Mouse (Mus musculus) bone marrow, adult 2 months (tissue): ENCODE measurements around the gene Esrrg. TPM values are rescaled to one million over a fixed set of nuclear protein-coding genes. Genes with fewer than 3 reads are reported as not detected.

ENCODE experiments used
- H3K27ac ChIP-seq: fragments of 200-500 bp; 2 replicates; pipeline ENCODE4 v1.5.1; 2012; ENCODE audit warnings: low read depth, mild to moderate bottlenecking, control low read depth, inconsistent platforms, low read length; ENCODE audit not compliant: control insufficient read depth, poor library complexity, insufficient read depth
- H3K4me1 ChIP-seq: fragments of 200-500 bp; 2 replicates; pipeline ENCODE4 v1.6.1; 2011; ENCODE audit warnings: low read length; ENCODE audit not compliant: control insufficient read depth, insufficient read depth
- H3K4me3 ChIP-seq: fragments of 200-500 bp; replicated peaks from 2 replicates; pipeline ENCODE3; 2011; ENCODE audit warnings: mild to moderate bottlenecking, low read depth, low read length, control low read depth; ENCODE audit not compliant: control insufficient read depth
- CTCF ChIP-seq: fragments of 200-500 bp; IDR thresholded peaks from 2 replicates; pipeline ENCODE4 v1.5.1; 2011; ENCODE audit warnings: low read length, control low read depth; ENCODE audit not compliant: control insufficient read depth, insufficient read depth
- POLR2A ChIP-seq: fragments of 200-500 bp; IDR thresholded peaks from 2 replicates; pipeline ENCODE4 v1.6.1; 2011; ENCODE audit warnings: low read depth, mild to moderate bottlenecking, control low read depth, low read length, borderline replicate concordance; ENCODE audit not compliant: control insufficient read depth
- WGBS: fragments of 180-500 bp; shearing (Covaris S2); methylation state at CpG from one replicate; pipeline ENCODE4 v1.1.7; 2018; 5-methylcytosine and 5-hydroxymethylcytosine counted together
- polyA plus RNA-seq: library from polyadenylated mRNA; stranded (reverse); fragments of >200 nt; gene quantifications from 2 replicates; pipeline ENCODE4 v1.2.4, GENCODE M21; 2011; ENCODE audit warnings: low replicate concordance; ENCODE audit not compliant: missing spikeins, insufficient read depth, insufficient read length

The Esrrg gene
- polyA plus RNA-seq, 1 experiment, result not detected

DNA sequence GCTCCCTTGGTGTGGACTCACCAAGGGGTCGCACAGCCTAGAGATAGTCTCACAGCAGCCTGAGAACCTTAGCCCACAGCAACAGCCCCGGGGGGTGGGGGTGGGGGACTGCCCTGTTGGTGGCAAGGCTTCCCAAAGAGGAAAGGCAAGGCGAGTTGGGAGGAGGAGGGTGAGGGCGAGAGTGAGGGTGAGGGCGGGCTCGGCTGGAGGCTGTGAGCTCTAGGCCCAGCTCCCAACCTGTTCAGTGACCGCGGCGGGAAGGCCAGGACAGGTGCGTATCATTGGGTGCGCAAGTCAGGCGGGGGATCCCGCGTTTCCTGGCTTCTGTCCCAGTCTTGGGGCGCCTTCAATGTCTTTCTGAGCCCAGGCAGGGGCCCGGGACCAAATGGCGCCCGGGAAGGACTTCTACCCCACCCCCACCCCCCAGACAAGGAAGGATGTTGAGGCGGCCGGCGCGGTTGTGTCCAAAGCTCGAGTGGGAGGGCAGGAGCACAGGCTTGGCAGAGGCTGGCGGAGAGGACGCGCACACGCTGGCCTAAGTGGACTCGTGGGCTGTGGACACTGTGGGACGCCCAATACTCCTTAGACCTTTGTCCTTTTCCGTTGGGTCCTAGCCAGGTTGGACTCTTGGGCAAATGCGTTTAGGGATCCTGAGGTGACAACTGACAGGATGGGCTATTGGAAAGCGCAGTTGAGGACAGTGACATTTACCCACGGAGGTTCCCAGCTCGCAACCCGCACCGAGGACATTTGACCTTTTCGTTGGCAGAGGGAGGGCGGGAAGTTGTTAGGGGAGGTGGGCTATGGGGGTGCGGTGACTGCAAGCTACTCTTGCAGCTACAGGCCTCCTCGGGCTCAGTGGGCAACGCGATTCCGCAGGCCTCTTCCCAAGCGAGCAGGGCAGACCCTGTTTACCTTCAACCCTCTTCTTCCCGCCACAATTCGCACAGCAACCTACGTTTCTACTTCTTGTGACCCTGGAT is 1.2 kb upstream of the Esrrg start:
- 8% methylated on average over 47 of the region's 47 CpGs for WGBS
- Histone ChIP-seq H3K27ac (no peak overlapping the region), H3K4me3 (no peak overlapping the region), H3K4me1 (no peaks in the 10 kb centered on the region)
- no peak for TF ChIP-seq CTCF

DNA sequence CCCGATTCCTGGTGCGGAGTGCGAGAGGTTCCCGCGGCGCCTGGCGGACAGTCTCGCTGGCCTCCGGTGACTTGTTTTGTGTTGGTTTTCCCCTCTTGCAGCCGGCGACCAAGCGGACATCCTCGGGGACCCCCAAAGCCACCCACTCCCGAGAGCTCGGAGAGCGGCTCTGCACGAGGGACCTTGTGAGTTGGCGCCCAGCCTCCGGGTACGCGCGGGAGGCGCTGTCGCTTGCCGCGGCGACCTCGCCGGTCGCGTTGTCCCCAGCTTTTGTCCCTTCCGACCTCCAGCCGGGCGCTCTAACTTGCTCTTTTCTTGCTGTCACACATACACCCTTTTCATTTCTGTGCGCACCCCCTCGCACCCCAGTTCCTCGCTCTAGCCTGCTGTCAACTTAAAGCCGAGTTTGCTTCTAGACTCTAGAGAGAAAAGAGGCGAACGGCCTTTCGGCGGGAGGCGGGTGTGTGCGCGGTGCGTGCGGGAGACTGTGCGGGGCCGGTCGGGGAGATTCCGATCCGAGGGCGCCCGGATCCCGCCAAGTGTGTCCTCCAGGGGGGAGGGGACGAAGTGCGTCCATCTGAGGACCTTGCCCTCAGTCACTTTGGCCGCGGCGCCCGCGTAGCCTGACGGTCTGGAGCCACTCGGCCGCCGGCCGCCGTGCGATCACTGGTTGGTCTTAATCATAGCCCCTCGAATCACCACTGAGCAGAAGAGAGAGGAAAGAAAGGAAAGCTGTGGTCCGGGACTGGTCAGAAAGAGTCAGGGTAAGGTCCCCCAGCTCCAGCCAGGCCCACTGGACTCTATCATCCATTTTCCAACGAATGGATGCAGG is 646 bp downstream of the Esrrg start:
- TF ChIP-seq CTCF (no peak), POLR2A (no peak)
- Histone ChIP-seq H3K4me3 (no peak overlapping the region), H3K27ac (no peak overlapping the region; the same call in 1 of the 2 replicates), H3K4me1 (no peaks in the 10 kb centered on the region)
- WGBS, result 2% methylated on average over 72 of the region's 72 CpGs

GRCm38 (mm10) chr1:187609853-187610230 is 1.3 kb downstream of the Esrrg start:
- no peak for TF ChIP-seq POLR2A
- no peak for TF ChIP-seq CTCF
- no peak overlapping the region for H3K27ac ChIP-seq

DNA sequence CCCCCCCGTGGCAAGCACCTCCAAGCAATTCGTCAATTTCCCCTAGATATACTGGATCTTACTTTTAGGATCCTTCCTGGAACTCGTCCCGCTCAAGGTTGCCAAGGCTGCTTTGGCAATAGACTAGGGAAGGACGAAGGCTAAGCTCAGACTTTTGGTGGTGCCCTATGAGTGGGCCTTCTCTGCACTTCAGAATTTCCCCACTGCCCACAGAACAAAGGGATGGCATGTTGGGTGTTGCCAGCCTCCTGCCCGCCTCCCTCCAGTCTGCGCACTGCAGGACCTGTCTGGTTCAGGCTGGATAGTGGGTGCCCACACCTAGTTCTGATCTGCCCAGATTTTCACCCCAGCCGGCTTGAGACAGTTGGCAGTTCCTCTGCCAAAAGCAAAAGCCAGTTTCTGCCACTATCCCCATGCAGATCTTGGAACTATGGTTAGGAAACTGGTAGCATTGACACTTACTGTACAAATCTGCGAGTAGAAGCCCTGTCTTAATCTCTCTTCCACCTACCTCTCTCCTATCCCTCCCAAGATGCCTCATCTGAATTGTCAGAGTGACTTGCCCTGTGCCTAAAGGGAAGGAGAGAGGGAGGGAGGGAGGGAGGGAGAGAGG is 1.9 kb downstream of the Esrrg start:
- no peak for TF ChIP-seq CTCF
- TF ChIP-seq POLR2A, result no peak
- no peak overlapping the region for H3K27ac ChIP-seq
- no peak overlapping the region for H3K4me3 ChIP-seq
- no peaks in the 10 kb centered on the region for H3K4me1 ChIP-seq
- 37% methylated on average over 9 of the region's 9 CpGs for WGBS

More at GRCm38 (mm10) chr1:187609853-187610230, 1.3 kb downstream of the Esrrg start:
- H3K4me1 ChIP-seq, result no peaks in the 10 kb centered on the region
- WGBS, result 4% methylated on average over 16 of the region's 16 CpGs
- H3K4me3 ChIP-seq, result no peak overlapping the region

GRCm38 (mm10) chr1:187611925-187612324 is 3.3 kb downstream of the Esrrg start:
- Histone ChIP-seq H3K27ac (no peak overlapping the region), H3K4me3 (no peak overlapping the region), H3K4me1 (no peaks in the 10 kb centered on the region)
- no peak for TF ChIP-seq POLR2A
- no peak for TF ChIP-seq CTCF
- 36% methylated on average over 5 of the region's 5 CpGs for WGBS

- no peak for TF ChIP-seq CTCF
- TF ChIP-seq POLR2A, result no peak
- H3K4me1 ChIP-seq, result no peaks in the 10 kb centered on the region
- WGBS, result 73% methylated on average over 3 of the region's 3 CpGs
- no peak overlapping the region for H3K4me3 ChIP-seq
- no peak overlapping the region for H3K27ac ChIP-seq
Observed at GRCm38 (mm10) chr1:187613277-187613676, 4.7 kb downstream of the Esrrg start.

- TF ChIP-seq CTCF, result no peak
- TF ChIP-seq POLR2A, result no peak
- Histone ChIP-seq H3K4me3 (no peak overlapping the region), H3K27ac (no peak overlapping the region), H3K4me1 (no peaks in the 10 kb centered on the region)
- WGBS, result 69% methylated on average over 3 of the region's 3 CpGs
Observed at GRCm38 (mm10) chr1:187623981-187624380, 15.4 kb downstream of the Esrrg start.

GRCm38 (mm10) chr1:187630361-187630760 is 21.8 kb downstream of the Esrrg start:
- Histone ChIP-seq H3K4me1 (no peaks in the 10 kb centered on the region), H3K27ac (no peak overlapping the region), H3K4me3 (no peak overlapping the region)
- WGBS, result 85% methylated on average over 8 of the region's 8 CpGs
- TF ChIP-seq CTCF (no peak), POLR2A (no peak)
